Mouse (Mus musculus): ENCODE measurements around the gene Rdh13. TPM values are rescaled to one million over a fixed set of nuclear protein-coding genes. Genes with fewer than 3 reads are reported as not detected.

Rdh13 gene
- 10 to 100 TPM; 12.0 to 13.2 TPM for total RNA-seq (2023)

DNA sequence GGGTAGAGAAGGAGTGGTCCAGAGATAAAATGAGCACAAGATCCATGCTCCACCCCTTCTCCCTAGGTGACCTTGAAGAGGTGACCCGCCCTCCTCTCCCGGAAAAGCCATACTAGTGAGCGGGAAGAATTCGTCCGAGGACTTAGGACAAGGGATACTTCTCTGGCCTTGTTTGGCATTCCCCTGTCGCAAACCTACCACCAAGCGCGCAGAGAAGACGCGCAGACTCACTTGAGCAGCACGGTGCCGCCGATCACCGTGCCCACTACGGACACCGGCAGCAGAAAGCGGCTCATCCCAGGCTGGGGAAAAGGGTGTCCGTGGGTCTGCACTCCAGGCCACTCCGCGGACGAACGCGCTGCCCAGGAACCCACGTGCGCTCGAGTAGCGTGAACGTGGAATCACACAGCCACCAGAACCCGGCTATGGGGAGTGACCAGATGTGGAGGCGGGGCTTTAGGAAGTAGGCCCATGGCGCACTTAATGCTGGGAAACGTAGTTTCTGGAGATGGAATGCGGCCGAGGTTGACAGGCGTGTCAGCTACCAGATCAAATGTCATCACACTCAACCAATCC lies at the start of gene Rdh13:
Rdh13 (minus strand) TSS at position 434 of the 576 bp plus-strand sequence.

DNA sequence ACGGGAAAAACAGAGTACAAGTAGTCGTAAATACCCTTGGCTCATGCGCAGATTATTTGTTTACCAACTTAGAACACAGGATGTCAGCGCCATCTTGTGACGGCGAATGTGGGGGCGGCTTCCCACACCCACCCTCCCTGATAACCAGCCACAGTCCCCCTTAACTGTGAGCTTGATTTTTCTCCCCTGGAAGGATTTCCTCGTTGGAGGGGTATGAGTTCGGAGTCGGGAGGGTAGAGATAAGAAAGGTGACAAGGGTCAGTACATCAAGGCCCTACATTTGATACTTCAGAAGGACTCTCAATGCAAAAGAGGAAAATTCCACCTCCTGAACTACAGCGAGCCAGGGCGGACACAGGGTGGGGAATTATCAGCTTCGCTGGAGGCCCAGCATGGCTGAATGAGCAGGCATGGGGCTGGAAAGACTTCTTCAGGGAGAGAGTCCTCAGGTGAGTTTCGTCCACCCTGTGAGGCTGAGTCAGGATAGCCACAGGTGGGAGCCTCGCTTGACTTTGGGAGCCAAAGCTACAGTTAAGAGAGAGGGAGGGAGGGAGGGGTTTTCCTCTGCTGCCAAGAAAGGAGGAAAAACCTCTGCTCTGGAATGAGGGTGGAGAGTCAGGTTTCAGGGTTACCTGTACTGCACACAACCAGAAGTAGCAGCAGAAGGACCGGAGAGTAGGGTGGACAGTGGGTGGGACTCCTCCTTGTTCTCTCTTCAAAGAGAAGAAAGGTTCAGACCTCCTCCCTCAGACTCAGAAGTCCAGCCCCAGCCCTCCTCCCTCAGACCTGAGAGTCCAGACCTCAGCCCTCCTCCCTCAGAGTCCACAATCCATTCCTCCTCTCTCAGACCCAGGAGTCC lies 15.4 kb upstream of the Rdh13 start, which contains the start of gene Eps8l1:
Eps8l1 (plus strand) TSS at position 99 of the 859 bp plus-strand sequence.

DNA sequence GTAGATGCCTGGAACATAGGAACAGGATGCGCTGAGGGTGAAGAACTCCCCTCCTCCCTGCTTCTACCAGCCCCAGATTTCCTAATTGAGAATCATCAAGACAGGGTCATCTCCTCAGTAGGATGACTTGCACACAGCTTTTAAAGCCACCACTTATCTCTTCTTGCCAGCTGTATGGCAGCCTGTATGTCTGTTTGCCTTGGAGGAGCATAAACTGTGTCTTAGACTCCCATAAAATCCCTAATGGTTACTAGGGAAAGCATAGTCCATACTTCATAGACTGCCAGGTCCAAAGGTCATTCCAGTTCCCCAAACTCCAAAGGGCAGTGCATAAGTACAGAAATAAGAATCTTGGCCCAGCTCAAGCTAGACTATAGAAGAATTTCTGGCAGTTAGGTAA lies 47.7 kb downstream of the Rdh13 start, which contains the start of gene Gp6:
Gp6 (minus strand) TSS at position 15 of the 400 bp plus-strand sequence.

Other genes starting within 250 kb of the Rdh13 start
- under 1 TPM in 1 of 2 experiments, not detected in 1; 0.26 TPM for gene Lilra5, start 207.9 kb downstream of the Rdh13 start, total RNA-seq (2023)
- gene Ncr1, start 107.9 kb downstream of the Rdh13 start, total RNA-seq (2023): 1 to 10 TPM in 1 of 2 experiments, not detected in 1; 2.0 TPM
- not detected for gene Gp6, start 47.9 kb downstream of the Rdh13 start, total RNA-seq (2023)
- 10 to 100 TPM; 18.2 to 29.7 TPM for gene Eps8l1, start 15.0 kb upstream of the Rdh13 start, total RNA-seq (2023)
- 100 to 1,000 TPM; 228 to 250 TPM for gene Ppp1r12c, start 56.0 kb upstream of the Rdh13 start, total RNA-seq (2023)
- not detected for gene Tnnt1, start 70.7 kb upstream of the Rdh13 start, total RNA-seq (2023)
- gene Tnni3, start 78.6 kb upstream of the Rdh13 start, total RNA-seq (2023): under 1 TPM in 1 of 2 experiments, not detected in 1; 0.80 TPM
- gene Dnaaf3, start 86.8 kb upstream of the Rdh13 start, total RNA-seq (2023): not detected
- not detected for gene Syt5, start 101.9 kb upstream of the Rdh13 start, total RNA-seq (2023)
- gene Ptprh, start 158.4 kb upstream of the Rdh13 start, total RNA-seq (2023): not detected
- gene Tmem86b, start 185.8 kb upstream of the Rdh13 start, total RNA-seq (2023): 10 to 100 TPM; 50.4 to 62.8 TPM
- gene Ppp6r1, start 213.4 kb upstream of the Rdh13 start, total RNA-seq (2023): 100 to 1,000 TPM; 242 to 257 TPM
- gene Hspbp1, start 239.4 kb upstream of the Rdh13 start, total RNA-seq (2023): 10 to 100 TPM; 52.2 to 54.9 TPM
- gene Brsk1, start 245.0 kb upstream of the Rdh13 start, total RNA-seq (2023): not detected

Measured in B cell, adult 67 days (primary cell).